Mouse (Mus musculus): ENCODE measurements around the gene Arnt. TPM values are rescaled to one million over a fixed set of nuclear protein-coding genes. Genes with fewer than 3 reads are reported as not detected.

The Arnt gene
- polyA plus RNA-seq, 1 experiment from 2014 or later: 16.0 TPM

GRCm38 (mm10) chr3:95486421-95486820 lies 52.2 kb downstream of the Arnt start:
- H3K9ac ChIP-seq (replicated peaks; ENCODE audit: low read length): no peak overlapping the region
- 89% methylated on average over 2 of the region's 2 CpGs for WGBS
- H3K4me2 ChIP-seq (ENCODE audit: low read length): no peak overlapping the region
- no peak for ATAC-seq (ENCODE audit: low FRiP score, low TSS enrichment)
- no peak overlapping the region for H3K4me3 ChIP-seq (replicated peaks; ENCODE audit: low read depth, low read length)
- no peaks in the 10 kb centered on the region for H3K27me3 ChIP-seq (ENCODE audit: control insufficient read depth, insufficient read depth, low read length)
- no peak overlapping the region for H3K27ac ChIP-seq (replicated peaks; ENCODE audit: low read depth, low read length)
- no peak for DNase-seq
- H3K36me3 ChIP-seq (ENCODE audit: control insufficient read depth, insufficient read depth, low read length): peaks cover 86% of the 10 kb centered on the region
- H3K9me3 ChIP-seq (ENCODE audit: control insufficient read depth, low read length): no peaks in the 10 kb centered on the region
- H3K4me1 ChIP-seq (ENCODE audit: control insufficient read depth, insufficient read depth, low read length): no peaks in the 10 kb centered on the region

GRCm38 (mm10) chr3:95488679-95489078 lies 54.5 kb downstream of the Arnt start:
- no peak overlapping the region for H3K9ac ChIP-seq (replicated peaks; ENCODE audit: low read length)
- 93% methylated on average over 3 of the region's 3 CpGs for WGBS
- no peak overlapping the region for H3K27ac ChIP-seq (replicated peaks; ENCODE audit: low read depth, low read length)
- no peaks in the 10 kb centered on the region for H3K9me3 ChIP-seq (ENCODE audit: control insufficient read depth, low read length)
- no peak overlapping the region for H3K4me2 ChIP-seq (ENCODE audit: low read length)
- no peak overlapping the region for H3K4me3 ChIP-seq (replicated peaks; ENCODE audit: low read depth, low read length)
- H3K27me3 ChIP-seq (ENCODE audit: control insufficient read depth, insufficient read depth, low read length): no peaks in the 10 kb centered on the region
- no peak for DNase-seq
- no peaks in the 10 kb centered on the region for H3K4me1 ChIP-seq (ENCODE audit: control insufficient read depth, insufficient read depth, low read length)
- ATAC-seq (ENCODE audit: low FRiP score, low TSS enrichment): no peak
- H3K36me3 ChIP-seq (ENCODE audit: control insufficient read depth, insufficient read depth, low read length): peaks cover 91% of the 10 kb centered on the region

GRCm38 (mm10) chr3:95490238-95490637 lies 56.0 kb downstream of the Arnt start:
- no peak overlapping the region for H3K4me3 ChIP-seq (replicated peaks; ENCODE audit: low read depth, low read length)
- 99% methylated on average over 2 of the region's 2 CpGs for WGBS

GRCm38 (mm10) chr3:95494342-95494741 lies 60.2 kb downstream of the Arnt start:
- H3K27me3 ChIP-seq (ENCODE audit: control insufficient read depth, insufficient read depth, low read length): no peaks in the 10 kb centered on the region
- peaks cover 70% of the 10 kb centered on the region for H3K36me3 ChIP-seq (ENCODE audit: control insufficient read depth, insufficient read depth, low read length)
- no peaks in the 10 kb centered on the region for H3K4me1 ChIP-seq (ENCODE audit: control insufficient read depth, insufficient read depth, low read length)
- no peak overlapping the region for H3K4me2 ChIP-seq (ENCODE audit: low read length)
- WGBS: 73% methylated on average over 6 of the region's 6 CpGs
- no peak overlapping the region for H3K27ac ChIP-seq (replicated peaks; ENCODE audit: low read depth, low read length)
- no peak overlapping the region for H3K4me3 ChIP-seq (replicated peaks; ENCODE audit: low read depth, low read length)
- ATAC-seq (ENCODE audit: low FRiP score, low TSS enrichment) (no peak), DNase-seq (peak; percentile 28)
- no peak overlapping the region for H3K9ac ChIP-seq (replicated peaks; ENCODE audit: low read length)
- H3K9me3 ChIP-seq (ENCODE audit: control insufficient read depth, low read length): no peaks in the 10 kb centered on the region

More at GRCm38 (mm10) chr3:95490238-95490637, 56.0 kb downstream of the Arnt start:
- H3K27me3 ChIP-seq (ENCODE audit: control insufficient read depth, insufficient read depth, low read length): no peaks in the 10 kb centered on the region
- H3K9me3 ChIP-seq (ENCODE audit: control insufficient read depth, low read length): no peaks in the 10 kb centered on the region
- no peak overlapping the region for H3K4me2 ChIP-seq (ENCODE audit: low read length)
- H3K36me3 ChIP-seq (ENCODE audit: control insufficient read depth, insufficient read depth, low read length): peaks cover 94% of the 10 kb centered on the region
- H3K27ac ChIP-seq (replicated peaks; ENCODE audit: low read depth, low read length): no peak overlapping the region
- no peak for DNase-seq
- no peak overlapping the region for H3K9ac ChIP-seq (replicated peaks; ENCODE audit: low read length)
- no peaks in the 10 kb centered on the region for H3K4me1 ChIP-seq (ENCODE audit: control insufficient read depth, insufficient read depth, low read length)
- ATAC-seq (ENCODE audit: low FRiP score, low TSS enrichment): no peak

GRCm38 (mm10) chr3:95498229-95498628 lies 64.0 kb downstream of the Arnt start:
- WGBS: 100% methylated on average over 2 of the region's 2 CpGs

GRCm38 (mm10) chr3:95499024-95499423 lies 64.8 kb downstream of the Arnt start, which contains the start of gene Ctsk:
Gene Ctsk, plus strand, starts transcription at chr3:95499256.
- H3K4me2 ChIP-seq (ENCODE audit: low read length): no peak within 1 kb of the TSS
- no peak for ATAC-seq (ENCODE audit: low FRiP score, low TSS enrichment)
- 85% methylated on average over 7 of the region's 7 CpGs for WGBS
- no peak within 1 kb of the TSS for H3K27ac ChIP-seq (replicated peaks; ENCODE audit: low read depth, low read length)
- H3K4me1 ChIP-seq (ENCODE audit: control insufficient read depth, insufficient read depth, low read length): no peaks in the 10 kb centered on the region
- DNase-seq: no peak
- H3K9ac ChIP-seq (replicated peaks; ENCODE audit: low read length): no peak within 1 kb of the TSS
- H3K9me3 ChIP-seq (ENCODE audit: control insufficient read depth, low read length): no peaks in the 10 kb centered on the region
- H3K27me3 ChIP-seq (ENCODE audit: control insufficient read depth, insufficient read depth, low read length): no peaks in the 10 kb centered on the region
- H3K4me3 ChIP-seq (replicated peaks; ENCODE audit: low read depth, low read length): no peak within 1 kb of the TSS
- H3K36me3 ChIP-seq (ENCODE audit: control insufficient read depth, insufficient read depth, low read length): peaks cover 26% of the 10 kb centered on the region

More at GRCm38 (mm10) chr3:95498229-95498628, 64.0 kb downstream of the Arnt start:
- Histone ChIP-seq H3K4me3 (replicated peaks; ENCODE audit: low read depth, low read length) (no peak overlapping the region), H3K36me3 (ENCODE audit: control insufficient read depth, insufficient read depth, low read length) (peaks cover 34% of the 10 kb centered on the region), H3K9ac (replicated peaks; ENCODE audit: low read length) (no peak overlapping the region), H3K4me2 (ENCODE audit: low read length) (no peak overlapping the region), H3K9me3 (ENCODE audit: control insufficient read depth, low read length) (no peaks in the 10 kb centered on the region), H3K27me3 (ENCODE audit: control insufficient read depth, insufficient read depth, low read length) (no peaks in the 10 kb centered on the region), H3K27ac (replicated peaks; ENCODE audit: low read depth, low read length) (no peak overlapping the region), H3K4me1 (ENCODE audit: control insufficient read depth, insufficient read depth, low read length) (no peaks in the 10 kb centered on the region)
- no peak for DNase-seq
- no peak for ATAC-seq (ENCODE audit: low FRiP score, low TSS enrichment)

GRCm38 (mm10) chr3:95499496-95500140 lies 65.4 kb downstream of the Arnt start:
- DNase-seq (no peak), ATAC-seq (ENCODE audit: low FRiP score, low TSS enrichment) (no peak)
- WGBS: 74% methylated on average over 10 of the region's 10 CpGs
- Histone ChIP-seq H3K9me3 (ENCODE audit: control insufficient read depth, low read length) (no peaks in the 10 kb centered on the region), H3K4me1 (ENCODE audit: control insufficient read depth, insufficient read depth, low read length) (no peaks in the 10 kb centered on the region), H3K4me3 (replicated peaks; ENCODE audit: low read depth, low read length) (no peak overlapping the region), H3K27me3 (ENCODE audit: control insufficient read depth, insufficient read depth, low read length) (no peaks in the 10 kb centered on the region), H3K27ac (replicated peaks; ENCODE audit: low read depth, low read length) (no peak overlapping the region), H3K9ac (replicated peaks; ENCODE audit: low read length) (no peak overlapping the region), H3K36me3 (ENCODE audit: control insufficient read depth, insufficient read depth, low read length) (peaks cover 20% of the 10 kb centered on the region), H3K4me2 (ENCODE audit: low read length) (no peak overlapping the region)

GRCm38 (mm10) chr3:95502312-95502711 lies 68.1 kb downstream of the Arnt start:
- ATAC-seq (ENCODE audit: low FRiP score, low TSS enrichment) (no peak), DNase-seq (no peak)
- WGBS: 35% methylated on average over 2 of the region's 2 CpGs

GRCm38 (mm10) chr3:95509348-95509747 lies 75.2 kb downstream of the Arnt start:
- no peaks in the 10 kb centered on the region for H3K4me1 ChIP-seq (ENCODE audit: control insufficient read depth, insufficient read depth, low read length)
- 77% methylated on average over 6 of the region's 6 CpGs for WGBS
- no peak for ATAC-seq (ENCODE audit: low FRiP score, low TSS enrichment)

More at GRCm38 (mm10) chr3:95502312-95502711, 68.1 kb downstream of the Arnt start:
- Histone ChIP-seq H3K4me3 (replicated peaks; ENCODE audit: low read depth, low read length) (no peak overlapping the region), H3K27me3 (ENCODE audit: control insufficient read depth, insufficient read depth, low read length) (no peaks in the 10 kb centered on the region), H3K4me1 (ENCODE audit: control insufficient read depth, insufficient read depth, low read length) (no peaks in the 10 kb centered on the region), H3K4me2 (ENCODE audit: low read length) (no peak overlapping the region), H3K27ac (replicated peaks; ENCODE audit: low read depth, low read length) (no peak overlapping the region), H3K9ac (replicated peaks; ENCODE audit: low read length) (no peak overlapping the region), H3K36me3 (ENCODE audit: control insufficient read depth, insufficient read depth, low read length) (peaks cover 3% of the 10 kb centered on the region; the same call in 1 of the 2 replicates), H3K9me3 (ENCODE audit: control insufficient read depth, low read length) (no peaks in the 10 kb centered on the region)

More at GRCm38 (mm10) chr3:95509348-95509747, 75.2 kb downstream of the Arnt start:
- no peaks in the 10 kb centered on the region for H3K9me3 ChIP-seq (ENCODE audit: control insufficient read depth, low read length)
- no peak overlapping the region for H3K9ac ChIP-seq (replicated peaks; ENCODE audit: low read length)
- no peak overlapping the region for H3K4me2 ChIP-seq (ENCODE audit: low read length)
- H3K27me3 ChIP-seq (ENCODE audit: control insufficient read depth, insufficient read depth, low read length): no peaks in the 10 kb centered on the region
- DNase-seq: no peak
- peaks cover 9% of the 10 kb centered on the region; the same call in 1 of the 2 replicates for H3K36me3 ChIP-seq (ENCODE audit: control insufficient read depth, insufficient read depth, low read length)
- no peak overlapping the region for H3K4me3 ChIP-seq (replicated peaks; ENCODE audit: low read depth, low read length)
- no peak overlapping the region for H3K27ac ChIP-seq (replicated peaks; ENCODE audit: low read depth, low read length)

Measured in midbrain, embryonic 14.5 days (tissue).